Mouse (Mus musculus): Measurements from ENCODE around the gene Mt3. TPM values are rescaled to one million over a fixed set of nuclear protein-coding genes. Genes with fewer than 3 reads are reported as not detected.
"Not testable (repeated sequence)": the region's sequence is repeated elsewhere in the genome, so short reads cannot be mapped to it uniquely, and the experiment has no call there.

Mt3 gene
- polyA plus RNA-seq, 1 experiment, result not detected

- Histone ChIP-seq H3K4me3 (ENCODE audit: insufficient read depth, low read length) (no peak overlapping the region), H3K27ac (ENCODE audit: insufficient read depth, low read depth, low read length) (no peak overlapping the region), H3K4me1 (ENCODE audit: control insufficient read depth, insufficient read depth, low read length) (0 out of 2 replicates have a peak, but pooled peaks cover 2% of the 10 kb centered on the region)
- TF ChIP-seq POLR2A (IDR thresholded peaks at IDR 0.05; ENCODE audit: borderline replicate concordance, low read depth, low read length), result no peak
- no peak for TF ChIP-seq CTCF (IDR thresholded peaks at IDR 0.05; ENCODE audit: low read depth, low read length)
These were observed 30.8 kb upstream of the Mt3 start for GRCm38 (mm10) chr8:94121625-94122024.

- no peak overlapping the region for H3K4me3 ChIP-seq (ENCODE audit: insufficient read depth, low read length)
- H3K27ac ChIP-seq (ENCODE audit: insufficient read depth, low read depth, low read length), result no peak overlapping the region
- H3K4me1 ChIP-seq (ENCODE audit: control insufficient read depth, insufficient read depth, low read length), result 0 out of 2 replicates have a peak, but pooled peaks cover 2% of the 10 kb centered on the region
- TF ChIP-seq POLR2A (IDR thresholded peaks at IDR 0.05; ENCODE audit: borderline replicate concordance, low read depth, low read length) (no peak), CTCF (IDR thresholded peaks at IDR 0.05; ENCODE audit: low read depth, low read length) (no peak)
These were observed 29.5 kb upstream of the Mt3 start for GRCm38 (mm10) chr8:94122711-94123468.

- Histone ChIP-seq H3K27ac (ENCODE audit: insufficient read depth, low read depth, low read length) (no peak overlapping the region), H3K4me1 (ENCODE audit: control insufficient read depth, insufficient read depth, low read length) (0 out of 2 replicates have a peak, but pooled peaks cover 2% of the 10 kb centered on the region), H3K4me3 (ENCODE audit: insufficient read depth, low read length) (no peak overlapping the region)
- no peak for TF ChIP-seq CTCF (IDR thresholded peaks at IDR 0.05; ENCODE audit: low read depth, low read length)
- TF ChIP-seq POLR2A (IDR thresholded peaks at IDR 0.05; ENCODE audit: borderline replicate concordance, low read depth, low read length), result no peak
These were observed 24.7 kb upstream of the Mt3 start for GRCm38 (mm10) chr8:94127711-94128110.

GRCm38 (mm10) chr8:94129133-94129789 is 23.1 kb upstream of the Mt3 start:
- TF ChIP-seq POLR2A (IDR thresholded peaks at IDR 0.05; ENCODE audit: borderline replicate concordance, low read depth, low read length), result no peak
- no peak for TF ChIP-seq CTCF (IDR thresholded peaks at IDR 0.05; ENCODE audit: low read depth, low read length)
- H3K27ac ChIP-seq (ENCODE audit: insufficient read depth, low read depth, low read length), result no peak overlapping the region
- H3K4me1 ChIP-seq (ENCODE audit: control insufficient read depth, insufficient read depth, low read length), result peaks cover 2% of the 10 kb centered on the region; the same call in 1 of the 2 replicates
- H3K4me3 ChIP-seq (ENCODE audit: insufficient read depth, low read length), result no peak overlapping the region

GRCm38 (mm10) chr8:94130126-94130525 is 22.3 kb upstream of the Mt3 start:
- Histone ChIP-seq H3K4me3 (ENCODE audit: insufficient read depth, low read length) (no peak overlapping the region), H3K4me1 (ENCODE audit: control insufficient read depth, insufficient read depth, low read length) (peaks cover 5% of the 10 kb centered on the region; the same call in 1 of the 2 replicates), H3K27ac (ENCODE audit: insufficient read depth, low read depth, low read length) (no peak overlapping the region)
- TF ChIP-seq CTCF (IDR thresholded peaks at IDR 0.05; ENCODE audit: low read depth, low read length) (no peak), POLR2A (IDR thresholded peaks at IDR 0.05; ENCODE audit: borderline replicate concordance, low read depth, low read length) (no peak)

GRCm38 (mm10) chr8:94132096-94132495 is 20.3 kb upstream of the Mt3 start:
- Histone ChIP-seq H3K4me1 (ENCODE audit: control insufficient read depth, insufficient read depth, low read length) (peaks cover 5% of the 10 kb centered on the region; the same call in 1 of the 2 replicates), H3K4me3 (ENCODE audit: insufficient read depth, low read length) (no peak overlapping the region), H3K27ac (ENCODE audit: insufficient read depth, low read depth, low read length) (no peak overlapping the region)
- TF ChIP-seq POLR2A (IDR thresholded peaks at IDR 0.05; ENCODE audit: borderline replicate concordance, low read depth, low read length) (no peak), CTCF (IDR thresholded peaks at IDR 0.05; ENCODE audit: low read depth, low read length) (no peak)

- not testable (repeated sequence) for H3K27ac ChIP-seq (ENCODE audit: insufficient read depth, low read depth, low read length); H3K4me3 ChIP-seq (ENCODE audit: insufficient read depth, low read length); H3K4me1 ChIP-seq (ENCODE audit: control insufficient read depth, insufficient read depth, low read length)
These were observed 17.8 kb upstream of the Mt3 start for GRCm38 (mm10) chr8:94134601-94135000.

GRCm38 (mm10) chr8:94135556-94135955 is 16.9 kb upstream of the Mt3 start:
- peaks cover 5% of the 10 kb centered on the region; the same call in 1 of the 2 replicates for H3K4me1 ChIP-seq (ENCODE audit: control insufficient read depth, insufficient read depth, low read length)

GRCm38 (mm10) chr8:94136192-94136591 is 16.2 kb upstream of the Mt3 start:
- Histone ChIP-seq H3K4me1 (ENCODE audit: control insufficient read depth, insufficient read depth, low read length) (peaks cover 5% of the 10 kb centered on the region; the same call in 1 of the 2 replicates), H3K27ac (ENCODE audit: insufficient read depth, low read depth, low read length) (no peak overlapping the region), H3K4me3 (ENCODE audit: insufficient read depth, low read length) (no peak overlapping the region)
- TF ChIP-seq CTCF (IDR thresholded peaks at IDR 0.05; ENCODE audit: low read depth, low read length), result no peak
- TF ChIP-seq POLR2A (IDR thresholded peaks at IDR 0.05; ENCODE audit: borderline replicate concordance, low read depth, low read length), result no peak

More at GRCm38 (mm10) chr8:94135556-94135955, 16.9 kb upstream of the Mt3 start:
- no peak overlapping the region for H3K4me3 ChIP-seq (ENCODE audit: insufficient read depth, low read length)
- TF ChIP-seq POLR2A (IDR thresholded peaks at IDR 0.05; ENCODE audit: borderline replicate concordance, low read depth, low read length), result no peak
- no peak for TF ChIP-seq CTCF (IDR thresholded peaks at IDR 0.05; ENCODE audit: low read depth, low read length)
- H3K27ac ChIP-seq (ENCODE audit: insufficient read depth, low read depth, low read length), result no peak overlapping the region

GRCm38 (mm10) chr8:94136933-94137332 is 15.5 kb upstream of the Mt3 start, which contains the start of gene Mt4:
Gene Mt4 (plus strand): TSS chr8:94137197.
- H3K4me3 ChIP-seq (ENCODE audit: insufficient read depth, low read length), result no peak within 1 kb of the TSS
- TF ChIP-seq POLR2A (IDR thresholded peaks at IDR 0.05; ENCODE audit: borderline replicate concordance, low read depth, low read length) (no peak), CTCF (IDR thresholded peaks at IDR 0.05; ENCODE audit: low read depth, low read length) (no peak)
- H3K27ac ChIP-seq (ENCODE audit: insufficient read depth, low read depth, low read length), result no peak within 1 kb of the TSS
- peaks cover 5% of the 10 kb centered on the region; the same call in 1 of the 2 replicates for H3K4me1 ChIP-seq (ENCODE audit: control insufficient read depth, insufficient read depth, low read length)

Measured in bone marrow macrophage, adult 2 months (primary cell).